Mouse (Mus musculus): ENCODE results near the gene Slc10a4.

DNA sequence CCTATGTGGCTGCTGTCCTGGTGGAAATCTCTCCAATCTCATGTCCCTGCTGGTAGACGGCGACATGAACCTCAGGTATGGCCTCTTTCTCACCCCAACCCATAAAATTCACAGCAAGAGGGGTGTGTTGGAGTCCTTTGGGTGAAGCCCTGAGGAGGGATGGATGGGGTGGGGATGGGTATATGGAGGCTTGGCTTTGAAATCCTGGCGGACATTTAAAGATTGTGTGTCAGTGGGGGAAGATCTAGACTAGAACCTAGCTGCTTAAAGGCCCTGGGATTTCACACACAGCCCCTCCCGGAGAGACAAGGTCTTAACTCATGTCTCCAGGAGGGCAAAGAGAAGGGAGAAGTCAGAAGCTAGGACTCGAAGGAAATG, 888 bp downstream of the Slc10a4 start:
- TF ChIP-seq POLR2A (IDR thresholded peaks at IDR 0.05; ENCODE audit: insufficient read length, low read depth), result no peak
- TF ChIP-seq MAX (IDR thresholded peaks at IDR 0.05; ENCODE audit: low read depth), result no peak
- no peak for TF ChIP-seq TCF12 (IDR thresholded peaks at IDR 0.05; ENCODE audit: insufficient read depth, poor library complexity, severe bottlenecking)
